Mouse (Mus musculus) thymus, adult 2 months (tissue): ENCODE data around the gene Acot7. TPM values are rescaled to one million over a fixed set of nuclear protein-coding genes. Genes with fewer than 3 reads are reported as not detected.

Source experiments
- DNase-seq: peaks from one replicate; pipeline ENCODE4 v3.0.0; 2021
- H3K27ac ChIP-seq: fragments of 200-500 bp; 2 replicates; pipeline ENCODE4 v1.5.1; 2012; ENCODE audit warnings: low read length, control low read depth; ENCODE audit not compliant: control insufficient read depth, insufficient read depth
- H3K27me3 ChIP-seq: fragments of 200-500 bp; 2 replicates; pipeline ENCODE4 v1.6.1; 2012; ENCODE audit warnings: mild to moderate bottlenecking, low read length, moderate library complexity, mixed read lengths; ENCODE audit not compliant: control insufficient read depth, insufficient read depth
- H3K36me3 ChIP-seq: fragments of 200-500 bp; 2 replicates; pipeline ENCODE4 v1.6.1; 2012; ENCODE audit warnings: mild to moderate bottlenecking, low read length, moderate library complexity; ENCODE audit not compliant: control insufficient read depth, insufficient read depth
- H3K4me1 ChIP-seq: fragments of 200-500 bp; replicated peaks from 2 replicates; pipeline ENCODE4 v1.6.1; 2012; ENCODE audit warnings: low read length; ENCODE audit not compliant: control insufficient read depth, insufficient read depth
- H3K4me3 ChIP-seq: fragments of 200-500 bp; 2 replicates; pipeline ENCODE4 v1.5.1; 2012; ENCODE audit warnings: mild to moderate bottlenecking, low read length, control low read depth, moderate library complexity; ENCODE audit not compliant: control insufficient read depth, insufficient read depth
- CTCF ChIP-seq: fragments of 200-500 bp; IDR thresholded peaks from 2 replicates; pipeline ENCODE4 v1.5.1; 2012; ENCODE audit warnings: mild to moderate bottlenecking, control low read depth, low read length, moderate library complexity, borderline replicate concordance; ENCODE audit not compliant: control insufficient read depth, poor library complexity, insufficient read depth; ENCODE audit errors: extremely low read depth
- POLR2A ChIP-seq: fragments of 200-500 bp; IDR thresholded peaks from 2 replicates; pipeline ENCODE4 v1.6.1; 2012; ENCODE audit warnings: mild to moderate bottlenecking, low read length, control low read depth, moderate library complexity; ENCODE audit not compliant: control insufficient read depth, poor library complexity, insufficient read depth; ENCODE audit errors: extremely low read depth
- WGBS: fragments of 180-500 bp; shearing (Covaris S2); methylation state at CpG from one replicate; pipeline ENCODE4 v1.1.7; 2018; 5-methylcytosine and 5-hydroxymethylcytosine counted together
- polyA plus RNA-seq: library from polyadenylated mRNA; depleted of rRNA; stranded (reverse); fragments of >200 nt; gene quantifications from 2 replicates; pipeline ENCODE4 v1.2.3, GENCODE M21; 2012

Acot7 gene
- polyA plus RNA-seq, 1 experiment = 56.6 TPM

GRCm38 (mm10) chr4:152199617-152200016, 21.7 kb downstream of the Acot7 start:
- no peaks in the 10 kb centered on the region for H3K36me3 ChIP-seq
- H3K4me3 ChIP-seq = no peak overlapping the region
- DNase-seq = no peak
- TF ChIP-seq CTCF (no peak), POLR2A (no peak)
- no peaks in the 10 kb centered on the region for H3K27me3 ChIP-seq
- WGBS = 32% methylated on average over 1 of the region's 1 CpGs
- no peak overlapping the region for H3K27ac ChIP-seq
- H3K4me1 ChIP-seq = peaks cover 44% of the 10 kb centered on the region

GRCm38 (mm10) chr4:152201492-152201891, 23.6 kb downstream of the Acot7 start:
- WGBS = 11% methylated on average over 6 of the region's 6 CpGs
- no peak for DNase-seq
- peak overlapping the region; percentile 8; the same call in 1 of the 2 replicates for H3K27ac ChIP-seq
- no peak overlapping the region for H3K4me3 ChIP-seq
- no peaks in the 10 kb centered on the region for H3K36me3 ChIP-seq
- peaks cover 43% of the 10 kb centered on the region for H3K4me1 ChIP-seq
- no peaks in the 10 kb centered on the region for H3K27me3 ChIP-seq
- TF ChIP-seq POLR2A (no peak), CTCF (no peak)

- Histone ChIP-seq H3K27me3 (no peaks in the 10 kb centered on the region), H3K4me1 (peaks cover 38% of the 10 kb centered on the region), H3K27ac (no peak overlapping the region; the same call in 1 of the 2 replicates), H3K4me3 (no peak overlapping the region), H3K36me3 (no peaks in the 10 kb centered on the region)
- DNase-seq = no peak
- TF ChIP-seq POLR2A (no peak), CTCF (no peak)
- 97% methylated on average over 1 of the region's 1 CpGs for WGBS
Observed at GRCm38 (mm10) chr4:152202418-152202817, 24.5 kb downstream of the Acot7 start.

GRCm38 (mm10) chr4:152202905-152203304, 25.0 kb downstream of the Acot7 start:
- Histone ChIP-seq H3K27ac (no peak overlapping the region; the same call in 1 of the 2 replicates), H3K27me3 (no peaks in the 10 kb centered on the region), H3K36me3 (no peaks in the 10 kb centered on the region), H3K4me3 (no peak overlapping the region), H3K4me1 (peaks cover 38% of the 10 kb centered on the region)
- no peak for TF ChIP-seq CTCF
- no peak for TF ChIP-seq POLR2A
- 62% methylated on average over 3 of the region's 3 CpGs for WGBS
- DNase-seq = no peak

GRCm38 (mm10) chr4:152204663-152205062, 26.7 kb downstream of the Acot7 start:
- H3K27ac ChIP-seq = no peak overlapping the region
- no peaks in the 10 kb centered on the region for H3K36me3 ChIP-seq
- TF ChIP-seq POLR2A = no peak
- TF ChIP-seq CTCF = no peak
- H3K4me3 ChIP-seq = no peak overlapping the region
- peaks cover 37% of the 10 kb centered on the region for H3K4me1 ChIP-seq
- H3K27me3 ChIP-seq = no peaks in the 10 kb centered on the region
- 95% methylated on average over 6 of the region's 6 CpGs for WGBS
- no peak for DNase-seq

- H3K4me1 ChIP-seq = peaks cover 26% of the 10 kb centered on the region
- H3K4me3 ChIP-seq = no peak overlapping the region
- 90% methylated on average over 6 of the region's 6 CpGs for WGBS
- TF ChIP-seq POLR2A = no peak
- no peak for TF ChIP-seq CTCF
- H3K27ac ChIP-seq = no peak overlapping the region
- H3K36me3 ChIP-seq = no peaks in the 10 kb centered on the region
- DNase-seq = no peak
- H3K27me3 ChIP-seq = no peaks in the 10 kb centered on the region
Observed at GRCm38 (mm10) chr4:152206199-152206598, 28.3 kb downstream of the Acot7 start.

- Histone ChIP-seq H3K36me3 (no peaks in the 10 kb centered on the region), H3K27ac (no peak overlapping the region), H3K4me3 (no peak overlapping the region), H3K27me3 (no peaks in the 10 kb centered on the region), H3K4me1 (0 out of 2 replicates have a peak, but pooled peaks cover 3% of the 10 kb centered on the region)
- 16% methylated on average over 4 of the region's 4 CpGs for WGBS
- no peak for DNase-seq
- TF ChIP-seq CTCF (no peak), POLR2A (no peak)
Observed at GRCm38 (mm10) chr4:152209623-152210022, 31.7 kb downstream of the Acot7 start.
